Mouse (Mus musculus) embryonic facial prominence, embryonic 13.5 days (tissue): ENCODE data around the gene Agtpbp1. TPM values are rescaled to one million over a fixed set of nuclear protein-coding genes. Genes with fewer than 3 reads are reported as not detected.

Experiments used
- ATAC-seq: fragments of 200-750 bp; cut with Nextera tagmentation; 2 replicates; pipeline ENCODE4 v1.8.0; 2017; ENCODE audit warnings: low read depth; ENCODE audit not compliant: insufficient number of reproducible peaks, insufficient read depth, low FRiP score, low TSS enrichment
- H3K27ac ChIP-seq: fragments of 300-500 bp; sonication (generic); 2 replicates; pipeline ENCODE4 v1.5.1; 2015; ENCODE audit warnings: moderate library complexity, mild to moderate bottlenecking, inconsistent platforms
- H3K27me3 ChIP-seq: fragments of 300-500 bp; sonication (generic); 2 replicates; pipeline ENCODE4 v1.6.1; 2015; ENCODE audit warnings: mild to moderate bottlenecking, inconsistent platforms
- H3K36me3 ChIP-seq: fragments of 300-500 bp; sonication (generic); 2 replicates; pipeline ENCODE4 v1.6.1; 2015; ENCODE audit warnings: mild to moderate bottlenecking, inconsistent platforms
- H3K4me1 ChIP-seq: fragments of 300-500 bp; sonication (generic); 2 replicates; pipeline ENCODE4 v1.6.1; 2015; ENCODE audit warnings: inconsistent platforms
- H3K4me2 ChIP-seq: fragments of 300-500 bp; sonication (generic); 2 replicates; pipeline ENCODE4 v1.6.1; 2015; ENCODE audit warnings: moderate library complexity, mild to moderate bottlenecking, inconsistent platforms
- H3K4me3 ChIP-seq: fragments of 300-500 bp; sonication (generic); 2 replicates; pipeline ENCODE4 v1.5.1; 2015; ENCODE audit warnings: mild to moderate bottlenecking, inconsistent platforms
- H3K9ac ChIP-seq: fragments of 300-500 bp; sonication (generic); 2 replicates; pipeline ENCODE4 v1.6.1; 2015; ENCODE audit warnings: mild to moderate bottlenecking, inconsistent platforms
- H3K9me3 ChIP-seq: fragments of 300-500 bp; sonication (generic); 2 replicates; pipeline ENCODE4 v1.6.1; 2016; ENCODE audit warnings: inconsistent platforms
- WGBS: fragments of 180-500 bp; shearing (Covaris S2); methylation state at CpG from one replicate; pipeline ENCODE4 v1.1.7; 2015; ENCODE audit warnings: mixed read lengths; 5-methylcytosine and 5-hydroxymethylcytosine counted together
- polyA plus RNA-seq: library from polyadenylated mRNA; unstranded; fragments of >200 nt; fragmentation: Nextera tagmentation; extraction: Ambion mirVana; gene quantifications from 2 replicates; pipeline ENCODE4 v1.2.1, GENCODE M21; 2015

Agtpbp1 gene
- polyA plus RNA-seq, 1 experiment from 2014 or later, result 17.6 TPM

GRCm38 (mm10) chr13:59499831-59500230 is 85.2 kb downstream of the Agtpbp1 start:
- H3K9ac ChIP-seq, result no peak overlapping the region
- H3K27ac ChIP-seq, result no peak overlapping the region
- no peaks in the 10 kb centered on the region for H3K9me3 ChIP-seq
- WGBS, result 89% methylated on average over 6 of the region's 6 CpGs
- H3K27me3 ChIP-seq, result no peaks in the 10 kb centered on the region
- no peak overlapping the region for H3K4me2 ChIP-seq
- no peak for ATAC-seq
- H3K4me3 ChIP-seq, result no peak overlapping the region
- H3K4me1 ChIP-seq, result peaks cover 5% of the 10 kb centered on the region
- H3K36me3 ChIP-seq, result peaks cover 24% of the 10 kb centered on the region

- 89% methylated on average over 2 of the region's 2 CpGs for WGBS
- H3K4me3 ChIP-seq, result no peak overlapping the region
- peaks cover 5% of the 10 kb centered on the region for H3K4me1 ChIP-seq
- no peak overlapping the region for H3K4me2 ChIP-seq
- H3K9me3 ChIP-seq, result no peaks in the 10 kb centered on the region
- H3K36me3 ChIP-seq, result peaks cover 29% of the 10 kb centered on the region
- no peak for ATAC-seq
- H3K27ac ChIP-seq, result no peak overlapping the region
- no peak overlapping the region for H3K9ac ChIP-seq
- no peaks in the 10 kb centered on the region for H3K27me3 ChIP-seq
These were observed 85.7 kb downstream of the Agtpbp1 start for GRCm38 (mm10) chr13:59499374-59499773.

- H3K9me3 ChIP-seq, result no peaks in the 10 kb centered on the region
- no peak overlapping the region for H3K27ac ChIP-seq
- peaks cover 5% of the 10 kb centered on the region for H3K4me1 ChIP-seq
- no peaks in the 10 kb centered on the region for H3K27me3 ChIP-seq
- 84% methylated on average over 5 of the region's 5 CpGs for WGBS
- H3K9ac ChIP-seq, result no peak overlapping the region
- peaks cover 32% of the 10 kb centered on the region for H3K36me3 ChIP-seq
- ATAC-seq, result no peak
- no peak overlapping the region for H3K4me3 ChIP-seq
- H3K4me2 ChIP-seq, result no peak overlapping the region
These were observed 86.8 kb downstream of the Agtpbp1 start for GRCm38 (mm10) chr13:59498191-59498590.

GRCm38 (mm10) chr13:59495839-59496238 is 89.2 kb downstream of the Agtpbp1 start:
- Histone ChIP-seq H3K4me1 (peaks cover 5% of the 10 kb centered on the region), H3K9me3 (no peaks in the 10 kb centered on the region), H3K9ac (0 out of 2 replicates have a peak overlapping the region, but pooled peaks have one; percentile 6), H3K27me3 (no peaks in the 10 kb centered on the region), H3K27ac (no peak overlapping the region), H3K4me3 (no peak overlapping the region), H3K4me2 (no peak overlapping the region), H3K36me3 (peaks cover 31% of the 10 kb centered on the region)
- ATAC-seq, result no peak
- 11% methylated on average over 8 of the region's 8 CpGs for WGBS

GRCm38 (mm10) chr13:59494619-59495262 is 90.3 kb downstream of the Agtpbp1 start:
- no peak for ATAC-seq
- Histone ChIP-seq H3K9me3 (no peaks in the 10 kb centered on the region), H3K4me1 (peaks cover 5% of the 10 kb centered on the region), H3K4me3 (no peak overlapping the region), H3K4me2 (no peak overlapping the region), H3K27me3 (no peaks in the 10 kb centered on the region), H3K36me3 (peaks cover 24% of the 10 kb centered on the region), H3K9ac (no peak overlapping the region), H3K27ac (no peak overlapping the region)
- 76% methylated on average over 5 of the region's 5 CpGs for WGBS

- H3K27me3 ChIP-seq, result no peaks in the 10 kb centered on the region
- H3K36me3 ChIP-seq, result peaks cover 16% of the 10 kb centered on the region
- H3K4me3 ChIP-seq, result no peak overlapping the region
- no peaks in the 10 kb centered on the region for H3K9me3 ChIP-seq
- 69% methylated on average over 4 of the region's 4 CpGs for WGBS
- no peak overlapping the region for H3K9ac ChIP-seq
- H3K27ac ChIP-seq, result no peak overlapping the region
- no peak overlapping the region for H3K4me2 ChIP-seq
- ATAC-seq, result no peak
- H3K4me1 ChIP-seq, result 0 out of 2 replicates have a peak, but pooled peaks cover 6% of the 10 kb centered on the region
These were observed 94.3 kb downstream of the Agtpbp1 start for GRCm38 (mm10) chr13:59490726-59491125.

GRCm38 (mm10) chr13:59489143-59489542 is 95.9 kb downstream of the Agtpbp1 start:
- H3K4me2 ChIP-seq, result no peak overlapping the region
- no peaks in the 10 kb centered on the region for H3K27me3 ChIP-seq
- WGBS, result 21% methylated on average over 2 of the region's 2 CpGs
- ATAC-seq, result no peak
- no peak overlapping the region for H3K27ac ChIP-seq
- peaks cover 4% of the 10 kb centered on the region; the same call in 1 of the 2 replicates for H3K36me3 ChIP-seq
- H3K9me3 ChIP-seq, result no peaks in the 10 kb centered on the region
- H3K9ac ChIP-seq, result no peak overlapping the region
- H3K4me1 ChIP-seq, result 0 out of 2 replicates have a peak, but pooled peaks cover 6% of the 10 kb centered on the region
- H3K4me3 ChIP-seq, result no peak overlapping the region

GRCm38 (mm10) chr13:59487287-59487686 is 97.7 kb downstream of the Agtpbp1 start:
- no peaks in the 10 kb centered on the region for H3K27me3 ChIP-seq
- H3K36me3 ChIP-seq, result no peaks in the 10 kb centered on the region
- H3K4me3 ChIP-seq, result no peak overlapping the region
- ATAC-seq, result no peak
- H3K4me2 ChIP-seq, result no peak overlapping the region
- no peak overlapping the region for H3K27ac ChIP-seq
- H3K4me1 ChIP-seq, result 0 out of 2 replicates have a peak, but pooled peaks cover 6% of the 10 kb centered on the region
- 92% methylated on average over 8 of the region's 8 CpGs for WGBS
- no peak overlapping the region for H3K9ac ChIP-seq
- H3K9me3 ChIP-seq, result no peaks in the 10 kb centered on the region

GRCm38 (mm10) chr13:59486243-59486642 is 98.8 kb downstream of the Agtpbp1 start:
- no peak for ATAC-seq
- Histone ChIP-seq H3K36me3 (no peaks in the 10 kb centered on the region), H3K27me3 (no peaks in the 10 kb centered on the region), H3K27ac (no peak overlapping the region), H3K9me3 (no peaks in the 10 kb centered on the region), H3K4me3 (no peak overlapping the region), H3K4me2 (no peak overlapping the region), H3K9ac (no peak overlapping the region), H3K4me1 (0 out of 2 replicates have a peak, but pooled peaks cover 6% of the 10 kb centered on the region)
- WGBS, result 93% methylated on average over 5 of the region's 5 CpGs

- ATAC-seq, result no peak
- Histone ChIP-seq H3K9ac (no peak overlapping the region), H3K27me3 (no peaks in the 10 kb centered on the region), H3K36me3 (no peaks in the 10 kb centered on the region), H3K4me2 (no peak overlapping the region), H3K27ac (no peak overlapping the region), H3K9me3 (no peaks in the 10 kb centered on the region), H3K4me1 (0 out of 2 replicates have a peak, but pooled peaks cover 6% of the 10 kb centered on the region), H3K4me3 (no peak overlapping the region)
- WGBS, result 87% methylated on average over 7 of the region's 7 CpGs
These were observed 99.6 kb downstream of the Agtpbp1 start for GRCm38 (mm10) chr13:59485456-59485855.

GRCm38 (mm10) chr13:59481484-59481855 is 103.6 kb downstream of the Agtpbp1 start:
- H3K27ac ChIP-seq, result no peak overlapping the region
- no peak overlapping the region for H3K4me2 ChIP-seq
- no peaks in the 10 kb centered on the region for H3K27me3 ChIP-seq
- no peak overlapping the region for H3K4me3 ChIP-seq
- no peaks in the 10 kb centered on the region for H3K4me1 ChIP-seq
- no peak overlapping the region for H3K9ac ChIP-seq
- WGBS, result 88% methylated on average over 4 of the region's 4 CpGs
- peaks cover 12% of the 10 kb centered on the region for H3K36me3 ChIP-seq
- no peak for ATAC-seq
- H3K9me3 ChIP-seq, result no peaks in the 10 kb centered on the region

- Histone ChIP-seq H3K9ac (no peak overlapping the region), H3K27me3 (no peaks in the 10 kb centered on the region), H3K4me3 (no peak overlapping the region), H3K36me3 (peaks cover 15% of the 10 kb centered on the region), H3K27ac (no peak overlapping the region), H3K9me3 (no peaks in the 10 kb centered on the region), H3K4me2 (no peak overlapping the region), H3K4me1 (no peaks in the 10 kb centered on the region)
- WGBS, result 84% methylated on average over 13 of the region's 13 CpGs
- no peak for ATAC-seq
These were observed 104.2 kb downstream of the Agtpbp1 start for GRCm38 (mm10) chr13:59480599-59481483.
